Mouse (Mus musculus): ENCODE results near the gene Scyl3. TPM values are rescaled to one million over a fixed set of nuclear protein-coding genes. Genes with fewer than 3 reads are reported as not detected.

The Scyl3 gene
- polyA plus RNA-seq, 1 experiment from 2014 or later = 11.0 TPM

DNA sequence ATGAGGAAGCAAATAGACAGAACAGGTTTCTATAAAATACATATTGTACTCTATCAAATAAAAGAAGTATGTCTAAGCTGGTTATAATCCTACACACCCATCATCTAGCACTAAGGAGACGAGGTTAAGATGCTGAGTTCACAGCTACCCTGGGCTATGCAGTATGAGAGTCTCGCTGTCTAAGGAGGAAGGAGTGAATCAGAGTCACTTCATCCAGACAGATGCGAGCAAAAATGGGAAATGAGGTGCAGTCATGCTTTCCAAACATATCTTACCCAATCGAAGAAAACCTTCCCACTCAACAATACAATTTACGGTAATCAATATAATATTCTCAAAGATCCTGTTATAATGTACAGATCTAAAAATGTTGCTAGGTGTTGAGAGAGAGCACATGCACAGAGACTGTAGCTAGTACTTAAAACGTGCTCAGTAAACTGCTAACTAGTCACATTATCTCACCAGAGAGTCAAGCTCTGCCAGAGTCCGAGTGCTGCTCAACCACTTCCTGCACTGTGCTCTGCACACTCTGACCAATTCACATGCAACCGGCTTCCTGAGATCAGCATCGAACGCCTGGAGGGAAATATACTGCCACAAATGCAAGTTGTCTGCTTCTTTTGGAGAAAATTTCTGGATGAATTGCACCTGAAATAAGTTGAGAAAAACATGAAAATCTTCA lies 35.2 kb downstream of the Scyl3 start:
- no peaks in the 10 kb centered on the region for H3K27me3 ChIP-seq (replicated peaks)
- 82% methylated on average over 10 of the region's 10 CpGs for WGBS
- no peak for ATAC-seq (ENCODE audit: extremely low read depth, insufficient number of reproducible peaks, low FRiP score, low TSS enrichment)

DNA sequence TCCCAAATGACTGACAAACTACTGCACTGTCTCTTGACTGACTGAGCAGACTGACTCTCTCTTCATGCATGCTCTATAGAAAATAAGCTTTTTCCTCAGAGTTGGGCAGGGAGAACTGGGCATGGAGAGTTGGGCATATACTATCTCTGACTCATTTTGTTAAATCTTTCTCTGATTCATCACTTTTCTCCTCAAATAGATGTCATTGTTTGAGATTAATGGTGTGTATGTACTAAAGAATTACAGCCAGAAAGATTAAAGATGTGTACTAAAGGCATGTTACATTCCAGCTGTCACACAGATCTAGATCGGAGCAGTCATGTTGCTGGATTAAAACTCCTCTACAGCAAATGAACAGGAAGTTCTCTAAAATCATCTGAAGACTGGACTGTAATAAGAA lies 45.6 kb downstream of the Scyl3 start:
- Histone ChIP-seq H3K27ac (replicated peaks) (no peak overlapping the region), H3K4me3 (no peak overlapping the region), H3K36me3 (peaks cover 34% of the 10 kb centered on the region), H3K4me1 (peaks cover 12% of the 10 kb centered on the region), H3K4me2 (no peak overlapping the region), H3K27me3 (replicated peaks) (no peaks in the 10 kb centered on the region), H3K9ac (no peak overlapping the region), H3K9me3 (no peaks in the 10 kb centered on the region)
- WGBS = 59% methylated on average over 1 of the region's 1 CpGs
- ATAC-seq (ENCODE audit: extremely low read depth, insufficient number of reproducible peaks, low FRiP score, low TSS enrichment) = no peak

More for the DNA sequence above, 35.2 kb downstream of the Scyl3 start:
- no peaks in the 10 kb centered on the region for H3K4me1 ChIP-seq
- no peak overlapping the region for H3K27ac ChIP-seq (replicated peaks)
- H3K4me3 ChIP-seq = no peak overlapping the region
- H3K4me2 ChIP-seq = no peak overlapping the region
- H3K9ac ChIP-seq = no peak overlapping the region
- no peaks in the 10 kb centered on the region for H3K9me3 ChIP-seq
- peaks cover 61% of the 10 kb centered on the region for H3K36me3 ChIP-seq

DNA sequence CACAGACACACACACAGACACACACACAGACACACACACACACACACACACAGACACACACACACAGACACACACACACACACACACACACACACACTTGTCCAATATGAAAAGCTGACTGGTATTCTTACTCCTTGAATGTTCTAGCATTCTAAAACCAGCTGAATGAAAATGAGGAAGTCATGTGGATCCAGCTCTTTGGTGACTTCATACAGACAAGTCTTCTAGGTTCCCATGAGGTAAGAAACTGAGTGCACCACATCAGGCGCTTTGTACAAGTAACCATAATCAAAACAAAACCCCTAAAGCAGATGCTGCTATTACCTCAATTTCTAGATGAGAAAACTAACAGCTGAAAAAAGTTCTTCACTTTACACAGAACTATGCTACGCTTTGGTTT lies 46.2 kb downstream of the Scyl3 start:
- ATAC-seq (ENCODE audit: extremely low read depth, insufficient number of reproducible peaks, low FRiP score, low TSS enrichment) = no peak
- Histone ChIP-seq H3K4me1 (peaks cover 9% of the 10 kb centered on the region), H3K4me3 (no peak overlapping the region), H3K4me2 (no peak overlapping the region), H3K36me3 (peaks cover 40% of the 10 kb centered on the region), H3K27ac (replicated peaks) (no peak overlapping the region), H3K27me3 (replicated peaks) (no peaks in the 10 kb centered on the region), H3K9ac (no peak overlapping the region), H3K9me3 (no peaks in the 10 kb centered on the region)
- 92% methylated on average over 2 of the region's 2 CpGs for WGBS

DNA sequence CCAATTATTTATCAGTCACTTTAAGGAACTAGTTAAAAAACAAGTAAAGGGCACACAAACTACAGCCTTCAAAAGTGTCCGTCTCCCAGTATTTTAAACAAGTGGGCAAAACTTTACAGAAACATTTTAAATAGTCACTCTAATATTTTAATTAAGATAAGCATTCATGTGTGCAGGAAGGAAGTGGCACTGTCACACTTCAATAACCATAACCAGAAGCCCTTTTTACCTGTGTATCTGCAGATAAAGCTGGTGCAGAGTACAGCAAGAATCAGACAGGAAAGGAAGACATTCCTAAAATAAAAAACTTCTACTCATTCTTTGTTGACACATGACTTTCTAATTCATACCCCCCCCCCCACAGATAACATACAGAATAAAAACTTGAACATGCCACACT lies 47.6 kb downstream of the Scyl3 start:
- Histone ChIP-seq H3K4me1 (peaks cover 3% of the 10 kb centered on the region), H3K36me3 (peaks cover 48% of the 10 kb centered on the region), H3K9me3 (no peaks in the 10 kb centered on the region), H3K4me2 (no peak overlapping the region), H3K27me3 (replicated peaks) (no peaks in the 10 kb centered on the region), H3K4me3 (no peak overlapping the region), H3K27ac (replicated peaks) (no peak overlapping the region), H3K9ac (no peak overlapping the region)
- 74% methylated on average over 1 of the region's 1 CpGs for WGBS
- ATAC-seq (ENCODE audit: extremely low read depth, insufficient number of reproducible peaks, low FRiP score, low TSS enrichment) = no peak

DNA sequence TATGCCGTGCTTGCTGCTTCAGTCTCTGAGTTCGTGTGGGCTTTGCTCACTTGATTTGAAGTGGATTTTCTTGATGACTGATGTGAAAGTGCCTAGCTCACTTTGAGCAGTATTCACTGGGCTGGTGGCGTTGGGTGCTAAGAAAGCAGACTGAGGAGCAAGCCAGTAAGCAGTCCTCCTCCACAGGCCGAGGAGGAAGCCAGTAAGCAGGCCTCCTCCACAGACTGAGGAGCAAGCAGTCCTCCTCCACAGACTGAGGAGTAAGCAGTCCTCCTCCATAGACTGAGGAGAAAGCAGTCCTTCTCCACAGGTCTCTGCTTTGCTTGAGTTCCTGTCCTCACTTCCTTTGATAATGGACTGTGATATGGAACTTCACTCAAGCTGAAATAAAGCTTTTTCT lies 63.5 kb downstream of the Scyl3 start:
- Histone ChIP-seq H3K27me3 (replicated peaks) (no peaks in the 10 kb centered on the region), H3K9ac (no peak overlapping the region), H3K9me3 (no peaks in the 10 kb centered on the region), H3K27ac (replicated peaks) (no peak overlapping the region), H3K4me1 (peaks cover 14% of the 10 kb centered on the region), H3K36me3 (peaks cover 20% of the 10 kb centered on the region), H3K4me2 (no peak overlapping the region), H3K4me3 (no peak overlapping the region)
- WGBS = 62% methylated on average over 4 of the region's 4 CpGs
- no peak for ATAC-seq (ENCODE audit: extremely low read depth, insufficient number of reproducible peaks, low FRiP score, low TSS enrichment)

DNA sequence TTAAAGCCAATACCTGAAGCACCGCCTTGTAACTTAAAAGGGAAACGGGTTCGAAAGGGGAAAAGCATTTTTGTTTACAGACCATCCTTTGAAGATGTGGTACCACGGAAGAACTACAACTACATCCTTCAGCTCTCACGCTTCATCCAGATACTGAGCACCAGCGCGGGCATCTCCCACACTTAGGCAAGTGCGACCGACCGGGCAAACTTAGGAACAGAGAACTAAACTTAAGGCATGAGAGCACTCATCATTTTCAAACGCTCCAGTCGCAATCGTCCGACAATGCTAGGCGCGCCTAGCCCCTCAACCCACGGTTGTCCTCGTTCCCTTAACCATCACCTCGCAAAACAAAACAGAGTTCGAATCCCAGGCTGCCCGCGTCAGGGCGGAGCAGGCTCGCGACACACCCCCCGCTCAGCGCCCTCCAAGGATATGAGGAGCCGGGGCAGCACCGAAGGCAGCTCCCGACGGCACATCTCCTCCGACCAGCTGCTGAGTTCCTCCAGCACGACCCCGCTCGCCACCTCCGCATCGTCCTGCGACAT lies 65.3 kb downstream of the Scyl3 start:
- Histone ChIP-seq H3K4me3 (peak overlapping the region; percentile 72), H3K36me3 (peaks cover 13% of the 10 kb centered on the region), H3K27me3 (replicated peaks) (no peaks in the 10 kb centered on the region), H3K4me1 (peaks cover 14% of the 10 kb centered on the region), H3K9me3 (no peaks in the 10 kb centered on the region), H3K27ac (replicated peaks) (peak overlapping the region; percentile 83), H3K4me2 (peak overlapping the region; percentile 87), H3K9ac (peak overlapping the region; percentile 87)
- no peak for ATAC-seq (ENCODE audit: extremely low read depth, insufficient number of reproducible peaks, low FRiP score, low TSS enrichment)
- WGBS = 1% methylated on average over 38 of the region's 38 CpGs

DNA sequence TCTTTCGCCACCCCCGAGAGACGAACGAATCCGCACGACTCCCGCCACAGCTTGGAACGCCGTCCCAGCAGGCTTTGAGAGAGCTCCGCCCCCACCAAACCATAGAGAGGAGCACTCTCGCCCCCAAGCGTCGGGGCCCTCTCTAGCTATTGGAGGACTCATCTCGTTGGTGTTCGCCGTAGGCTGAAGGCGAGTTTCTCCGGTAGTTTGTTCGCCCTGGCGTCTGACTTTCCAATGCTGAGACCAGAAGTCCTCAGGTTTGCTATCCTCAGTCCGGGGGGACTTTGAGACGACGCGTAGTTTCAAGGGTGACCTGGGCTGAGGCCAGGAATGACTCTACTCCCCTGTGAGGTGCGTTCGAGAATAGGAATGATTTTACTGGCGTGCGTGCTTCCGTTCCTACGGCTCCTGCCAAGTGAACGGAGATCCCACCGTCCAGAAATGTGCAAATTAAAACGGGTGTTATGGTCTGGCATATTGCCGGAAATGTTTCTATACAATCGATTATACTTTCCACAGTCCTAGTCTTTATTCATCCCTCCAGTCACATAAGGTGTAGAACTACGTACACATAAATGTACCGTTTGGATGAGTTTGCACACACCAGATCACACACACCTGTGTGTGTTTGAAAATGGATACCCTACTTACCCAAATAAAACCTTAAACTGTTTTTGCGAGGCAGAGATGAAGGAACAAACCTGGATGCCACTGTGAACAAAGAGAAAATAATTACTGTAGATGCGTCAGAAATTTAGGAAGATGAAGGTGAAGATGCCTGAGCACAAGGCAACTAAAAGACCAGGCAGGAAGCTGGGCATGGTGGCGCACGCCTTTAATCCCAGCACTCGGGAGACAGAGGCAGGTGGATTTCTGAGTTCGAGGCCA lies 66.1 kb downstream of the Scyl3 start, which contains the start of the genes BC055324 and Mettl18:
TSS of gene BC055324 (minus strand) at position 76 of the 888 bp plus-strand sequence.
TSS of gene Mettl18 (plus strand) at position 169 of the 888 bp plus-strand sequence.
- peak within 1 kb of the TSS; percentile 87 for H3K4me2 ChIP-seq
- peak within 1 kb of the TSS; percentile 83 for H3K27ac ChIP-seq (replicated peaks)
- H3K9ac ChIP-seq = peak within 1 kb of the TSS; percentile 87
- peaks cover 13% of the 10 kb centered on the region for H3K36me3 ChIP-seq
- no peaks in the 10 kb centered on the region for H3K27me3 ChIP-seq (replicated peaks)
- H3K4me3 ChIP-seq = peak within 1 kb of the TSS; percentile 72
- WGBS = 3% methylated on average over 43 of the region's 43 CpGs
- peak; percentile 85 for ATAC-seq (ENCODE audit: extremely low read depth, insufficient number of reproducible peaks, low FRiP score, low TSS enrichment)
- no peaks in the 10 kb centered on the region for H3K9me3 ChIP-seq
- peaks cover 14% of the 10 kb centered on the region for H3K4me1 ChIP-seq

DNA sequence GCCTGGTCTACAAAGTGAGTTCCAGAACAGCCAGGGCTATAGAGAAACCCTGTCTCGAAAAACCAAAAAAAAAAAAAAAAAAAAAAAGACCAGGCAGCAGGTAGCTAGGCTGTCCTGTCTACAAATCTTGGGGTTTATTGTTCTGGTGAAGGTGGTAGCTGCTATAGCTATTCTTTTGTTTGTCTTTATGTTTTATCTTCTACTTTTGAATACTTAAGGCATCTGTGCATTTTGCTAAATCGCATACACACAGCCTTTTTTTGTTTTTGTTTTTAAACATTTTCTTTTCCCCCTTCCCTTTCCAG lies 66.7 kb downstream of the Scyl3 start:
- Histone ChIP-seq H3K4me2 (peak overlapping the region; percentile 87), H3K27me3 (replicated peaks) (no peaks in the 10 kb centered on the region), H3K9me3 (no peaks in the 10 kb centered on the region), H3K4me3 (peak overlapping the region; percentile 72), H3K27ac (replicated peaks) (no peak overlapping the region), H3K4me1 (peaks cover 14% of the 10 kb centered on the region), H3K9ac (peak overlapping the region; percentile 87), H3K36me3 (peaks cover 13% of the 10 kb centered on the region)
- WGBS = 65% methylated on average over 2 of the region's 2 CpGs
- no peak for ATAC-seq (ENCODE audit: extremely low read depth, insufficient number of reproducible peaks, low FRiP score, low TSS enrichment)

DNA sequence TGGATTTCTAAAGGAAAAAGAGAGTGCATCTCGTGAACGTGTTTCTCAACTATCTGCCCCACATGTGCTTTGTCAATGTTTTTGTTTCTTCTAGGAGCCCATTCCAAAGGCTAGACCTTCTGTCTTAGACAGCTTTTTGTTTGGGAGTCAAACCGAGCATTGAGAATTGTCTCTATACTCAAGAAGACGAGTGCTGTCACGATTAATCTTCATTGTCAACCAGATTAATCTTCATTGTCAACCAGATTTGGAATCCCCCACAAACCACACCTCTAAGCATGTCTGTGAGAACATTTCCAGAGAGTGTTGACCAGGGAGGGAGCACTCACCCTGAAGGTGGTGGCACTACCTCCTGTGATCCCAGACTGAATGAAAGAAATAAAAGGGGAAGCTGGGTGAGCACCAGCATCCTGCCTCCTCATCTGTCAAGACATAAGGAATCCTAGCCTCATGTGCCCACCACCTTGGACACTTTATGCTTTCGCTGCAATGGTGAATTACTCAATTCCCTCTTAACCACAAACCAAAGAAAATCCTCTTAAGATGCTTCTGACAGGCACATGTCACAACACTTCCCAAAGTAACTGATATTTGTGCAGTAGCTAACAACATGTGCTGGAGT lies 73.0 kb downstream of the Scyl3 start:
- 69% methylated on average over 6 of the region's 6 CpGs for WGBS
- Histone ChIP-seq H3K36me3 (peaks cover 3% of the 10 kb centered on the region; the same call in 1 of the 2 replicates), H3K27ac (replicated peaks) (no peak overlapping the region), H3K4me1 (no peaks in the 10 kb centered on the region), H3K9ac (no peak overlapping the region), H3K27me3 (replicated peaks) (no peaks in the 10 kb centered on the region), H3K4me2 (no peak overlapping the region), H3K9me3 (no peaks in the 10 kb centered on the region), H3K4me3 (no peak overlapping the region)
- ATAC-seq (ENCODE audit: extremely low read depth, insufficient number of reproducible peaks, low FRiP score, low TSS enrichment) = no peak

DNA sequence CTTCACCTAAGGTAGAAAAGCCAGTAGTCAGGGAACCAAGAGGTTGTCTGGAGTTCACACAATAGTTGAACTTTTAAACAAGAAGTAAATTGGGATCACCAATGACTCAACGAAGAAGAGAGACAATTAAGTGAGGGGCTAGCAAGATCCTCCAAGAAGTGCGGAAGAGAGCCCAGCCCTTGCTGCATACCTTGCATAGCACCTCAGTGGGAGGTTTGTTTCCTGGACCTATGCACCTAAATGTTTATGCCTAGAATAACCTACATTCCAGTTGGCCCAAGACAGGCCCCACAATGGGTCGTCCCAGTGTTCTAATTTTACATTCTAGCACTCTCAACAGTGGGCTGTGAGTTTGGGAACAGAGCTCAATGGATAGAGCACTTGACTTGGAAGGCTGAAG lies 75.4 kb downstream of the Scyl3 start:
- H3K27ac ChIP-seq (replicated peaks) = no peak overlapping the region
- no peaks in the 10 kb centered on the region for H3K36me3 ChIP-seq
- ATAC-seq (ENCODE audit: extremely low read depth, insufficient number of reproducible peaks, low FRiP score, low TSS enrichment) = no peak
- WGBS = 60% methylated on average over 3 of the region's 3 CpGs
- H3K9me3 ChIP-seq = no peaks in the 10 kb centered on the region
- no peak overlapping the region for H3K9ac ChIP-seq
- H3K4me1 ChIP-seq = no peaks in the 10 kb centered on the region
- H3K4me2 ChIP-seq = no peak overlapping the region
- no peak overlapping the region for H3K4me3 ChIP-seq
- no peaks in the 10 kb centered on the region for H3K27me3 ChIP-seq (replicated peaks)
